Mouse (Mus musculus) bone marrow macrophage, adult 2 months (primary cell): ENCODE data around the gene Sirt4.

Source experiments
- CTCF ChIP-seq: IDR thresholded peaks from 2 replicates; pipeline ENCODE4 v1.5.1; 2012; ENCODE audit warnings: low read depth, mild to moderate bottlenecking, low read length, moderate library complexity
- POLR2A ChIP-seq: IDR thresholded peaks from 2 replicates; pipeline ENCODE4 v1.6.1; 2012; ENCODE audit warnings: mild to moderate bottlenecking, low read depth, low read length, borderline replicate concordance

DNA sequence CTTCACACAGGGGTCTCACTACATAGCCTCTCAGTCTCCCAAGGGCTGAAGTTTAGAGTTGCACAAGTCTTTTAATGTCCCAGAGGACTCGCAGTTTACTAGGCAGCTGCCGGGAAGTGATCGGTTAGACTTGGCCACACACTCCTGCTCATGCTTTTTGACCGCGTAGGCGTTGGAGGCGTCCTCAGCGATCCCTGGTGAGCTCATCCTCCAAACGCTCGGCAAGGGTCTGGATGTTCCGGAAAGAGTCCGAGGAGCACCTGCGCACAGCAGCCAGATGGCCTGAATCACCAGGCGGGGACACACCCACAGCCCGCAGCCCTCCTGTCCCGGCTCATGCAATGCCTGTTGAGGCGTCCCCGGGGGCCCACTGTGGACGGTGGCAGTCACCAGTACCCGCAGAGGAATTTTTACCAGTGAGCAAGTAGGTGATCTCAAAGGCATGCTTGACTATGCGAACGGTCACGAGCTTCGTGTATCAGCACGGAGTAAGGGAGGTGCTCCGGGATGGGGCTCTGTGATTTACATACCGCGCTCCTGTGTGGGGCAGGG is 7.3 kb upstream of the Sirt4 start:
- no peak for TF ChIP-seq CTCF
- TF ChIP-seq POLR2A: no peak
